In the genomic region with DNA sequence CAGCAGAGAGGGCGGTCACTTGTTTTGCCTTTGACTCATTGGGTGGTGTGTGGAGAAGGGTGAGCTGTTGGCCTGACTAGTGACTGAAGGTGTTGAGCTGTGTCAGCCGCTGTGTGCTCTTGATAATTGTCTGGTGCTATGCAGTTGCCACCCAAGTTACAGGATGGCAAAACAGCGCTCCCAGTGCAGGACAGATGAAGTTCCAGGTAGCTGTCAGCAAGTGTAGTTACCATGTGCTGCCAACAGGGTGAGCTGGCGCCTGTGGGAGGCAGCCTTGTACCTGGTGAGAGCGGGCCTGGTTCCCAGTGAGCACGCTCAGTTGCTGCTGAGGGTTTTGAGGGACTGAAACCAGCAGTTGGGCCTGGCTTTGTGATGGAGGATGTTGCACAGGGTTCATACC, we compare ENCODE assay signal across 8 mouse cellular contexts. TPM values are rescaled to one million over a fixed set of nuclear protein-coding genes. Genes with fewer than 3 reads are reported as not detected.
DNase-seq lines count a peak whose midpoint lies in the region; ATAC-seq and TF ChIP-seq lines count a peak whose summit lies in the region.

No protein-coding gene starts in this region.

- TF ChIP-seq POLR2A in liver, adult 2 months (IDR thresholded peaks at IDR 0.05; ENCODE audit: extremely low read depth, insufficient read depth, low read length), result no peak

- H3K9ac ChIP-seq in embryonic facial prominence, embryonic 12.5 days, result no peak overlapping the region
- H3K9ac ChIP-seq in hindbrain, embryonic 14.5 days, result no peak overlapping the region
- H3K9ac ChIP-seq in liver, adult 2 months (ENCODE audit: low read depth, low read length), result no peak overlapping the region
- no peak overlapping the region for H3K9ac ChIP-seq in midbrain, postnatal 0 days (replicated peaks; ENCODE audit: low read length, poor library complexity, severe bottlenecking)

- no peaks in the 10 kb centered on the region for H3K27me3 ChIP-seq in embryonic facial prominence, embryonic 12.5 days
- no peaks in the 10 kb centered on the region for H3K27me3 ChIP-seq in hindbrain, embryonic 14.5 days (ENCODE audit: control insufficient read depth, insufficient read depth, low read length)
- H3K27me3 ChIP-seq in liver, adult 2 months (ENCODE audit: control insufficient read depth, insufficient read depth, low read length), result no peaks in the 10 kb centered on the region
- H3K27me3 ChIP-seq in midbrain, postnatal 0 days (ENCODE audit: insufficient read depth, low read length), result no peaks in the 10 kb centered on the region

- peak; percentile 11; the same call in 1 of the 2 replicates for ATAC-seq in embryonic facial prominence, embryonic 12.5 days (ENCODE audit: insufficient number of reproducible peaks, insufficient read depth, low FRiP score, low TSS enrichment)
- no peak for ATAC-seq in hindbrain, embryonic 14.5 days (ENCODE audit: low FRiP score)
- no peak for ATAC-seq in midbrain, postnatal 0 days (ENCODE audit: low FRiP score)

- H3K9me3 ChIP-seq in embryonic facial prominence, embryonic 12.5 days, result no peaks in the 10 kb centered on the region
- no peaks in the 10 kb centered on the region for H3K9me3 ChIP-seq in hindbrain, embryonic 14.5 days (ENCODE audit: control insufficient read depth, low read length)
- H3K9me3 ChIP-seq in midbrain, postnatal 0 days (ENCODE audit: low read length), result no peaks in the 10 kb centered on the region

- no peak overlapping the region for H3K4me3 ChIP-seq in embryonic facial prominence, embryonic 12.5 days
- H3K4me3 ChIP-seq in hindbrain, embryonic 14.5 days (replicated peaks; ENCODE audit: low read length), result no peak overlapping the region
- no peak overlapping the region for H3K4me3 ChIP-seq in liver, adult 2 months (ENCODE audit: insufficient read depth, low read depth, low read length)
- H3K4me3 ChIP-seq in midbrain, postnatal 0 days (ENCODE audit: low read depth, low read length), result no peak overlapping the region

- H3K4me2 ChIP-seq in embryonic facial prominence, embryonic 12.5 days (replicated peaks), result no peak overlapping the region
- H3K4me2 ChIP-seq in hindbrain, embryonic 14.5 days (replicated peaks), result no peak overlapping the region
- H3K4me2 ChIP-seq in midbrain, postnatal 0 days (ENCODE audit: low read depth, low read length, poor library complexity, severe bottlenecking), result no peak overlapping the region

- no peaks in the 10 kb centered on the region for H3K4me1 ChIP-seq in embryonic facial prominence, embryonic 12.5 days
- 0 out of 2 replicates have a peak, but pooled peaks cover 7% of the 10 kb centered on the region for H3K4me1 ChIP-seq in hindbrain, embryonic 14.5 days (replicated peaks; ENCODE audit: control insufficient read depth, insufficient read depth, low read length)
- peaks cover 36% of the 10 kb centered on the region for H3K4me1 ChIP-seq in liver, adult 2 months (ENCODE audit: control insufficient read depth, insufficient read depth, low read length)
- H3K4me1 ChIP-seq in midbrain, postnatal 0 days (ENCODE audit: insufficient read depth, low read length), result no peaks in the 10 kb centered on the region

- peak; percentile 96 for TF ChIP-seq CTCF in liver, adult 2 months (IDR thresholded peaks at IDR 0.05; ENCODE audit: low read depth, low read length)
- TF ChIP-seq CTCF in midbrain, postnatal 0 days (IDR thresholded peaks at IDR 0.05), result peak; percentile 78

- peaks cover 37% of the 10 kb centered on the region for H3K79me2 ChIP-seq in liver, adult 2 months (ENCODE audit: control insufficient read depth, insufficient read depth, low read length)

- DNase-seq in layer of hippocampus, postnatal 10 days (ENCODE audit: low spot score in 2 of 2), result peak; percentile 38 to 49
- DNase-seq in layer of hippocampus, adult 9-11 months, result no peak
- peak; percentile 78 for DNase-seq in adrenal gland, postnatal 14 days
- DNase-seq in hindbrain, embryonic 14.5 days (ENCODE audit: low spot score), result peak; percentile 42
- peak; percentile 74 for DNase-seq in liver, adult 2 months (ENCODE audit: extremely low read depth, low read depth, low spot score)
- DNase-seq in midbrain, postnatal 0 days (ENCODE audit: low spot score), result peak; percentile 58
- peak; percentile 79 for DNase-seq in thymus, postnatal 25 days

- H3K36me3 ChIP-seq in embryonic facial prominence, embryonic 12.5 days, result peaks cover 87% of the 10 kb centered on the region
- H3K36me3 ChIP-seq in hindbrain, embryonic 14.5 days (replicated peaks; ENCODE audit: control insufficient read depth, insufficient read depth), result peaks cover 69% of the 10 kb centered on the region
- H3K36me3 ChIP-seq in liver, adult 2 months (ENCODE audit: control insufficient read depth, insufficient read depth, low read length), result peaks cover 44% of the 10 kb centered on the region
- peaks cover 56% of the 10 kb centered on the region for H3K36me3 ChIP-seq in midbrain, postnatal 0 days (ENCODE audit: insufficient read depth, low read length)

- H3K27ac ChIP-seq in embryonic facial prominence, embryonic 12.5 days, result no peak overlapping the region
- H3K27ac ChIP-seq in hindbrain, embryonic 14.5 days, result no peak overlapping the region
- no peak overlapping the region for H3K27ac ChIP-seq in liver, adult 2 months (replicated peaks; ENCODE audit: insufficient read depth, low read depth, low read length)
- H3K27ac ChIP-seq in midbrain, postnatal 0 days (ENCODE audit: low read depth, low read length), result no peak overlapping the region

- WGBS in embryonic facial prominence, embryonic 12.5 days, result 41% methylated on average over 6 of the region's 6 CpGs
- WGBS in hindbrain, embryonic 14.5 days, result 39% methylated on average over 6 of the region's 6 CpGs
- WGBS in liver, adult 2 months, result 35% methylated on average over 6 of the region's 6 CpGs
- 40% methylated on average over 6 of the region's 6 CpGs for WGBS in midbrain, postnatal 0 days

RNA-seq across cellular contexts. Expression of gene Pttg1ip, which starts 9.3 kb away (rescaled TPM):
- total RNA-seq in layer of hippocampus, postnatal 10 days (2021), result 10 to 100 TPM; 71.6 to 82.0 TPM
- 168 and 172 TPM in 2 replicates for total RNA-seq in adrenal gland, postnatal 14 days (2021)
- polyA plus RNA-seq in embryonic facial prominence, embryonic 12.5 days (2016; fragmentation: Nextera tagmentation; extraction: Ambion mirVana), result 92.5 and 94.4 TPM in 2 replicates
- polyA plus RNA-seq in hindbrain, embryonic 14.5 days (2014; fragmentation: Nextera tagmentation; extraction: Ambion mirVana), result 79.9 and 80.2 TPM in 2 replicates
- 146 and 168 TPM in 2 replicates for total RNA-seq in liver, adult 2 months (2014; rRNA removed)
- polyA plus RNA-seq in liver, adult 2 months (2012; rRNA removed), result 218 and 238 TPM in 2 replicates
- total RNA-seq in midbrain, postnatal 0 days (2014; rRNA removed), result 87.2 and 116 TPM in 2 replicates
- 74.7 and 79.0 TPM in 2 replicates for polyA plus RNA-seq in midbrain, postnatal 0 days (2015; fragmentation: Nextera tagmentation; extraction: Ambion mirVana)

RNA-seq across cellular contexts. Expression of gene Sumo3, which starts 15.1 kb away (rescaled TPM):
- total RNA-seq in layer of hippocampus, postnatal 10 days (2021), result 100 to 1,000 TPM; 129 to 156 TPM
- total RNA-seq in adrenal gland, postnatal 14 days (2021), result 93.0 and 111 TPM in 2 replicates
- polyA plus RNA-seq in embryonic facial prominence, embryonic 12.5 days (2016; fragmentation: Nextera tagmentation; extraction: Ambion mirVana), result 385 and 391 TPM in 2 replicates
- 235 and 260 TPM in 2 replicates for polyA plus RNA-seq in hindbrain, embryonic 14.5 days (2014; fragmentation: Nextera tagmentation; extraction: Ambion mirVana)
- total RNA-seq in liver, adult 2 months (2014; rRNA removed), result 59.6 and 108 TPM in 2 replicates
- 170 and 226 TPM in 2 replicates for polyA plus RNA-seq in liver, adult 2 months (2012; rRNA removed)
- 167 and 306 TPM in 2 replicates for total RNA-seq in midbrain, postnatal 0 days (2014; rRNA removed)
- 385 and 389 TPM in 2 replicates for polyA plus RNA-seq in midbrain, postnatal 0 days (2015; fragmentation: Nextera tagmentation; extraction: Ambion mirVana)

RNA-seq across cellular contexts. Expression of gene Gm49325, which starts 15.2 kb away (rescaled TPM):
- 10 to 100 TPM; 17.9 to 34.8 TPM for total RNA-seq in layer of hippocampus, postnatal 10 days (2021)
- total RNA-seq in adrenal gland, postnatal 14 days (2021), result 23.6 and 31.5 TPM in 2 replicates
- 7.0 and 7.1 TPM in 2 replicates for polyA plus RNA-seq in embryonic facial prominence, embryonic 12.5 days (2016; fragmentation: Nextera tagmentation; extraction: Ambion mirVana)
- 3.8 and 5.1 TPM in 2 replicates for polyA plus RNA-seq in hindbrain, embryonic 14.5 days (2014; fragmentation: Nextera tagmentation; extraction: Ambion mirVana)
- total RNA-seq in liver, adult 2 months (2014; rRNA removed), result 0.47 TPM in 1 of 2 replicates, not detected in the other
- not detected in 2 replicates for polyA plus RNA-seq in liver, adult 2 months (2012; rRNA removed)
- not detected in 2 replicates for total RNA-seq in midbrain, postnatal 0 days (2014; rRNA removed)
- polyA plus RNA-seq in midbrain, postnatal 0 days (2015; fragmentation: Nextera tagmentation; extraction: Ambion mirVana), result 6.9 and 10.5 TPM in 2 replicates

RNA-seq across cellular contexts. Expression of gene Ube2g2, which starts 31.3 kb away (rescaled TPM):
- 10 to 100 TPM; 46.6 to 54.3 TPM for total RNA-seq in layer of hippocampus, postnatal 10 days (2021)
- total RNA-seq in adrenal gland, postnatal 14 days (2021), result 49.8 and 50.2 TPM in 2 replicates
- polyA plus RNA-seq in embryonic facial prominence, embryonic 12.5 days (2016; fragmentation: Nextera tagmentation; extraction: Ambion mirVana), result 76.7 and 81.7 TPM in 2 replicates
- 54.1 and 54.7 TPM in 2 replicates for polyA plus RNA-seq in hindbrain, embryonic 14.5 days (2014; fragmentation: Nextera tagmentation; extraction: Ambion mirVana)
- total RNA-seq in liver, adult 2 months (2014; rRNA removed), result 21.6 and 22.3 TPM in 2 replicates
- 30.4 and 34.2 TPM in 2 replicates for polyA plus RNA-seq in liver, adult 2 months (2012; rRNA removed)
- total RNA-seq in midbrain, postnatal 0 days (2014; rRNA removed), result 39.3 and 41.8 TPM in 2 replicates
- polyA plus RNA-seq in midbrain, postnatal 0 days (2015; fragmentation: Nextera tagmentation; extraction: Ambion mirVana), result 67.2 and 70.6 TPM in 2 replicates

Comparison
In these comparisons a context has a peak if more than half of its experiments do, and no peak if none do; other contexts are left out.
1. RNA of gene Gm49325, which starts 15.2 kb away (total RNA-seq): 17.9 to 34.8 TPM in layer of hippocampus, postnatal 10 days and 23.6 to 31.5 TPM in adrenal gland, postnatal 14 days; 0.47 TPM in liver, adult 2 months and not detected in midbrain, postnatal 0 days; every median in the first group is over 10 times any median in the second.